Comparison of ENCODE assay signal across 18 mouse cellular contexts in genomic region chr17:68024327-68024726, GRCm38 (mm10).
"Had no signal": no experiment of that assay in that cellular context is flagged by ENCODE, and none has a peak within 500 bp of the region (broad histone marks: within the 10 kb centered on the region; RNA-seq: fewer than 3 reads in every experiment).

No protein-coding gene starts in this region.

- H3K36me3 ChIP-seq: kidney, embryonic 15.5 days; liver, embryonic 13.5 days; midbrain, embryonic 10.5 days; midbrain, embryonic 13.5 days had no signal

- H3K9ac ChIP-seq: kidney, embryonic 15.5 days; liver, embryonic 13.5 days; midbrain, embryonic 13.5 days had no signal

- H3K27me3 ChIP-seq: kidney, embryonic 15.5 days; liver, embryonic 13.5 days; megakaryocyte, embryonic 14.5 days; midbrain, embryonic 13.5 days had no signal

- ATAC-seq: midbrain, embryonic 13.5 days; midbrain, embryonic 16.5 days had no signal

- DNase-seq: kidney, postnatal 10 days; kidney, postnatal 36 days; layer of hippocampus, postnatal 36 days; liver, embryonic 13.5 days; lung, adult 2 months; lung, postnatal 14 days; lung, postnatal 4 days; right cerebral cortex, postnatal 4 days; thymus, adult 2 months; thymus, postnatal 14 days; thymus, postnatal 4 days had no signal

- H3K4me1 ChIP-seq: liver, embryonic 13.5 days; megakaryocyte, embryonic 14.5 days; midbrain, embryonic 13.5 days had no signal

- H3K27ac ChIP-seq: kidney, embryonic 15.5 days; left cerebral cortex, adult 2 months; liver, embryonic 13.5 days; midbrain, embryonic 10.5 days; midbrain, embryonic 13.5 days; stomach, postnatal 0 days had no signal

- H3K4me2 ChIP-seq: kidney, embryonic 15.5 days; liver, embryonic 13.5 days; midbrain, embryonic 13.5 days had no signal

- H3K9me3 ChIP-seq: kidney, embryonic 15.5 days; liver, embryonic 13.5 days; midbrain, embryonic 10.5 days; midbrain, embryonic 13.5 days had no signal

- H3K4me3 ChIP-seq: kidney, embryonic 15.5 days; left cerebral cortex, adult 2 months; liver, embryonic 13.5 days; megakaryocyte, embryonic 14.5 days; midbrain, embryonic 10.5 days; midbrain, embryonic 13.5 days had no signal
